Mouse (Mus musculus): ENCODE results near the gene Cdc123.

Gene Cdc123

DNA sequence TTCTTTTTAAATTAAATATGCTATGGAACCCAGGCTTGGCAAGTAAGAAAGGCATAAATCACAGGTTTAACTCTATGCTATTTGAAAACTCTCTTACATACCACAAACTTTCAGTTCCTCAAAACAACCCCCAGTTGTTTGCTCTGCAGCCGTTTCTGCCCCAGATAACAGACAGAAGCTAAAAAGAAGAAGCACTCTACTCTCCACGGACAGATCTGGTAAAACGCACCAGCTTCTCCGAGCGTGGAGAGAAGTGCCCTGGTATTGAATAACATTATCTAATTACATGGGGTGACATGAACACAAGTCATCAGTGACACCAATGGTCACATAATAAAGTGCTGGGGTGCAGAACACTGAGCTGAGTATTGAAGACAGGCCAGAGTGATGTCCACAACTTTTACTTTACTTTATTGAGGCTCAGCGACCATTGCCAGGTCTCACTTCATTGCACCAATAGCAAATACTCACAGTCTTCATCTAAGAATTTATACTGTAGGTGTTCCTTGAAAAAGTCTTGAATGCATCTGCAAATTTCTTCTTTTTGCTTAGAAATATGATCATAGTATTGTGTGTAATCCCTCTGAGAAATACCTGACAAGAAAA lies 40.4 kb downstream of the Cdc123 start:
- DNase-seq (ENCODE audit: low read depth), result peak; percentile 32

DNA sequence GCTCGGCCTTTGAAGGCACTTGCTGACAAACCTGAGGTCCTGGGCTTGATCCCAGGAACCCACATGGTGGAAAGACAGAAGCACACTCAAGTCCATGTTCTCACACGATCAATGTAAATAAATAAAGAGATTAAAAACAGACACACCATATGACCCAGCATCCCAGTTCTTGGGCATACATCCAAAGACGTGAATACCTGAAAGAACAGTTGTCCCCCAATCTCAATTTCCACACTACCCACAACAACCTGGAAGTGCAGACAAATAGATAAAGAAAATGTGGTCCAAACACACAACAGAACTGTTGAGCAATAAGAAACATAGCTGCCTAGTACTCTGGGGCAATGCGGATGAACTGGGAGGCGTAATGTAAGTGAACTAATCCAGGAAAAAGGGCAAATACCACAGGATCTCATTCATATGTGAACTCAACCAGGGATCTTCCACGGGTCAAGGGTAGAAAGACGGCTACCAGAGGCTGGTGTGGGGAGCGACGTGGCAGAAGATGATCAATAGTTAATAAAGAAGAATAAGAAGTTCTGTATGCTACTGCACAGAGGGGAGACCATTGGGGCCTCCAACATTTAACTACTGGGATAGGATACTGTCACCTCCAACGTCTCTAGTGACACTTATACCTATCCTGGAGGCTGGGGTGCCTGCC lies 42.9 kb downstream of the Cdc123 start:
- peak; percentile 26 for DNase-seq (ENCODE audit: low read depth)

DNA sequence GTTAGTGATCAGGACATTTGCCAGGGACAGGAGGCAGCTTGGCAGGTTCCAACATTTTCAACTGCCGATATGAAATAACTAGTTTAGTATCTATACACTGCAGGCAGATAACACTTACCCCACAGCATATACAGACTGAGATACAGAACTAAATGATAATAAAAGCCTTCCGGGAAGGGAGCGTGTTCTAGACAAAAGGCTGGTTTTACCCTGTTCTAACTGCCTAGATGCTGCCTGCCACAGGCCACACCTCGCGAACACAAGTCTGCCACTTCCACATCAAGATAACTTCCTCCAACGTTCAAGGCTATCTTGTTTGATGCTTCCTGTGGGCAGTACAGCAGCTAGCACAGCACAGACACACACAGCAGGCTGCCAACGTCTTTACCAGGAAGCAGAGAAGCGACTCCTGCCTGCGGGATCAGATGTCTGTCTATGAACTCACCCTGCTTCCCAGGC lies 43.8 kb downstream of the Cdc123 start:
- DNase-seq (ENCODE audit: low read depth), result peak; percentile 91

DNA sequence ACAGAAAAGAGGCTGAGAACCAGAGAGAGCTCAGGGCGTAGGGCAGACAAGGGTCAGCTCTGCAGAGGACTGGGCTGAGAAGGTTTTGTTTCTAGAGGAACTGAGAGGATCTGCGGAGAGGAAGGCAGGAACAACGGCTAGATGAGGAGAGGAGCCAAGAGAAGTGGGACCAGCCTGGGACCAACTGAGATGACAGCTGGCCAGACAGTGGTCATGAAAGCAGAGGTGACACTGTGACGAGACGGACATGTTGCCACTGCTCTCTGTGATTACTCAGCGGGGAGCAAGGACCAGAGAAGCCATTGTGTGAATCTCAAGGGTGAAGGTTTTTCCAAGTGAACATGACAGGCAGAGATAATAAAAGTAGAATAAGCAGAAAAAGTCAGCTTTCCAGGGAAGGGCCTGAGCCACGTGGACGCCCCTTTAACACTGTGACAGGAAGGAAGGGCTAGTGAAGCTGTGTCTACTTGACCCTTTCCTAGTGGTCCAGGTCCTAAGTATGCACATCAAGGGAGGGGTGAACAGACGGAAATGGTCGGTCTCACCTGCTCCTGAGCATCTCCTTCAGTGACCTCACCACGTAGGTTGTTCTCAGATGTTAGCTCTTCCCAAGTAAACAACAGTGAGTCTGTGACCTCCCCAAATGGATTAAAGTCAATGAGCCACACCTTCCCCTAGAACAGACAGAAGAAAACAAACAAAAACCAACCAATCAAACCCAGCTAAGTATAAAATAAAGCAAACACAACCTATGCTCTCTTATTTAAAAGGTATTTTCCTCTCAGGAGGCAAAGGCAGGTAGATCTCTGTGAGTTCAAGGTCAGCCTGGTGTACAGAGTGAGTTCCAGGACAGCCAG lies 46.9 kb downstream of the Cdc123 start:
- DNase-seq (ENCODE audit: low read depth), result no peak

DNA sequence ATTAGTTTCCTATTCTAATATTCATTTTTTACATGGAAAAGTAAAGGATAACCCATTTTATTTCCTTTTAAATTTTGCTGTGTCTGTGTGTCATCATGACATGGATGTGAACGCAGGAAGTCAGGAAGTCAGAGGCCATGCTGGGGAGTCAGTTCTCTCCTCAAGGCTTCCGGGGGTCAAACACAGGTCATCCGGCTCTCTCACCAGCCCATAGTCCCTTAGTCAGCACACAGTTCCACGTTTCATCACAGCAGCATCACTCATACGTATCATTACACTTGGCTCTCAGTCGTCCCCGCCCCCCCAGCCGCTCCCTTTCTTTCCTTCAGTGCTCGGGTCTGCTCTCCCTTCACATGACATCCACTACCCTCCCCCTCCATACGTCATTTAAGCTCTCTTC lies 51.2 kb downstream of the Cdc123 start:
- DNase-seq (ENCODE audit: low read depth), result no peak

DNA sequence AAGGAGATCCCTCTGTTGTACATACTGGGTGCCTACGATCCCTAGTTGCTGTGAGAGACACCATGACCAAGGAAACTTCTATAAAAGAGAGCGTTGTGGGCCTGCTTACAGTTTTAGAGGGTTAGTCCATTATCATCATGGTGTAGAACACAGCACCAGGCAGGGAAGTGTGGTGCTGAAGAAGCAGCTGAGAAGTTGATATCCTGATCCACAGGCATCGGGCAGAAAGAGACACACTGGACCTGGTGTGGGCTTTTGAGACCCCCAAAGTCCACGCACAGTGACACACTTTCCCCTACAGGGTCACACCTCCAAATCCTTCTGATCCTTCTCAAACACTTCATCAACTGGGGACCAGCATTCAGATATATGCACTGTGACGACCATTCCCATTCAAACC lies 52.9 kb downstream of the Cdc123 start:
- no peak for DNase-seq (ENCODE audit: low read depth)

DNA sequence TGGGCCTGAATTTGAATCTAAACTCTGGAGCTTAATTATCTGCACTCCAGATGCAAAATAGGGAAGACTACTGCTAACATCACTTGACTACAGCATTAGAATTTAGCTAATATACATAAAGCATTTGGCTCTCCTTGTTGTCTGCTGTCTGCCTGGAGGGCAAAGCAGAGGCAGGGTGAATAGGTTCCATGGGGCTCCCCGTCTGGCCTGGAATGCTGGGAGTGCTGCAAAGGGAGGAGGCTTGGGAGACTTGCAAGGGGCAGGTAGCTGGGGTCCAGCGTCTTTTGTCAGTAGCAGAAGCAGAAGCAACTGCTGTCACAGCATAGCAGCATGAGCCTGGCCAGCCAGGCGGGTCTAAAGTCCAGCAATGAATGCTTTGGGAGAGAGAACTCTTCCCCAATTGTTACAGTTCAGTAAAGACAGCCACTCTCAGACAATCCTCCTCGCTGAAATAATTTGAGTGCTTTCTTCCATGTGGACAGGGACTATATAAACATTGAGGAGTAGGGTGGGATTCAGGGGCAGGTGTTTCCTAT lies 55.3 kb downstream of the Cdc123 start:
- no peak for DNase-seq (ENCODE audit: low read depth)

DNA sequence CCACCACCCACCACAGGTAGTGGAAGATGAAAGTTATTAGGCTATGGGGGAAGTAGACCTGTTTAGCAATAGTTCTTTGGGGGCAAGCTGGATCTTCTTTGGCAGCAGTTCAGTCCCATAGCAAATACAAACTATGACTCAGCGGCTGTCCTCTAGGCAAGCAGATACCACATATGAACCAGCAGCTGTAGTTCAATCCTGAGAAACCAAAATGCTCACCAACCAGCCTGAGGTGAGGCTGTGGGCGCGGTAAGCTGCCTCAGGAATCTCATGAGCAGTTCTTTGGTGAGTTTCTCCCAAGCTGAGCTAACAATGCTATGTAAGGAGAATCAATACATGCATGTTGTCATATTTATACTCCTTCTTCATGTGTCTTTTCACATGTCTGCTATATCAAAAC lies 57.6 kb downstream of the Cdc123 start:
- DNase-seq (ENCODE audit: low read depth), result peak; percentile 34

DNA sequence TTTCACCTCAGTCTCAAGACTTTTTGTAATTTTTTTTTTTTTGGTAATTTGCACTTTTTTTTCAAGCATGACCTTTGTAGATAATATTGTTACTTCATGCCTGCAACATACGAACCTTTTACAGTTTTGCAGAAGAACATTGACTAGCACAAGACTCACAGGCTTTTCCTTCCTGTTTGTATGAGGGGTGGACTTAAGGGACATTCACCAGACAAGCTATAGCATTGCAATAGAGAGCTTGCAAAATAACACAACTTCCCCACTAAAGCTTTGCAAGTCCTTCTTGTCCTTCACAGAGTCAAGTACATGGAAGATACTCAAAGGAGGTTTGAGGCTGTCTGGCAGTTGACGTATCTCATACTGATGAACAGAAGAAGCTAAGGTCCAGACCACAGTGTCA lies 72.5 kb downstream of the Cdc123 start:
- DNase-seq (ENCODE audit: low read depth), result peak; percentile 63

DNA sequence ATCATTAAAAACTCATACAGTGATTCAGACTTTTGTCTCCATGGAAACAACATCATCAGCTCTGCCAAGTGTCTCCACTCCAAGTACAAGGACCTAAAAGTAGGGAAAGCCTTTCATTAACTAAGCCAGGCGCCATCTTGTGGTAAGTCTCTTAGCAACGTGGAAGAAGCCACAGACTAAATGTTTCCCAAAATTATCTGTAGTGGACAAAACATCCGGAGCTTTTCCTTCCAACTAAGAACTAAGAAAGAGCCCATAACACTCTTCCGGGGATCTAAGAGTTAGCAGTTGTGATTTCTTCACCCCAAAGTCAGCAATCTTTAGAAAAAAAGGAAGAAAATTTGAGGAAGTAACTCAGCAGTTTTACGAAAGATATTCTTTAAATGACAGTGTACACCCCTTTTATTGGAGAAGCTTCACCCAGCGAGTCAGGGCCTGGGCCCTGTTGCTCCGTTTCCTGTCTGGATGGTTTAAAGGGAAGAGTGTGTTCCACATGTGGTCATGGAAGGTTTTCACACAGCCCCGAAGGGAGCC lies 74.2 kb downstream of the Cdc123 start:
- DNase-seq (ENCODE audit: low read depth), result peak; percentile 87

DNA sequence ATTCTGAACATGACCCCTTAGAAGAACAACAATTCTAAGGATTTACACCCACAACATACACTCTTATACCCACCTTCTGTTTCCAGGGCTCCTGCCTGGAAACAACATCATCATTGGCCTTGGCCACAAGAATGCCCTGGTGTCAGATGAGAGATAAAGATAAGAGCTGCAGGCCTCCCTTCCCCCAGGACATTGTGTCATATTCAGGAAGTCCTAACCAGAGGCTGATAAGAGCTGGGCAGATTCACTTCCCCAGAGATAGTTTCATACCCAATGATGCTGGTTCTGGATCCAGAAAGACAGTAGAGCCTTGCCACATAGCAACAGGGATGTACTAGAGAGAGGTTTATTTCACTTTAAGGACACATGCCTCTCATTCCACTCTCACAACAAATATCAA lies 75.3 kb downstream of the Cdc123 start:
- DNase-seq (ENCODE audit: low read depth), result peak; percentile 95

DNA sequence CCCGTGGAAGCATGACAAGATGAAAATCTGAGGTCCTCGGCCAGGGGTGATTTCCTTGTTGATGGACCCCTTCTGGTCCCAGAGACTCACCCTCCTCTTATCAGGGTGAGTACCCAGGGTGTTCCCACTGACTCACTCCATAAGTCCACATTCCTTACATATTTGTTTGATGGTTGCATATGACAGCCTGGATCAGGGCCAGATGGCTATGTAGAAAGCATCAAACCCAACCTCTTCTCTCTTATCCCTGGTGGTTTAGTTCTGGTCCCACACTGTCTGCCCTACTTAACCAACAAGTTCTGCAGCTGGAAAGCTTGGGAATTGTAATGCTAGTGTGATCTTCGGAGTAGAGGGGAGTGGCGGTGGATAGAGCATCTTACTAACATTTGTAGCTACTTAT lies 76.0 kb downstream of the Cdc123 start:
- DNase-seq (ENCODE audit: low read depth), result no peak

DNA sequence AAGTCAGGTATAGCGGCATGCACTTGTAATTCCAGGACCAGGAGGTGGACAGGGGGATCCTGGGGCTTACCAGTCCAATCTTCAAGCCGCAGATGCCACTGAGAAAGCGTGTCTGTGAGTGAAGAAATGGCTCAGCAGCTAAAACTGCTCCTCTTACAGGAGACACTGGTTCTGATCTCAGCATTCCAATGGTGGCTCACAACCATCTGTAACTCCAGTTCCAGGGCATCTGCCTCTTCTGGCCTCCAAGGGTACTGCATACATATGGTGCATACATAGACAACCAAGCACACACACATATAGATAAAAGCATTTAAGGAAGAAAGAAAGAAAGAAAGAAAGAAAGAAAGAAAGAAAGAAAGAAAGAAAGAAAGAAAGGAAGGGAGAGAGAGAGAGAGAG lies 82.9 kb downstream of the Cdc123 start:
- no peak for DNase-seq (ENCODE audit: low read depth)

DNA sequence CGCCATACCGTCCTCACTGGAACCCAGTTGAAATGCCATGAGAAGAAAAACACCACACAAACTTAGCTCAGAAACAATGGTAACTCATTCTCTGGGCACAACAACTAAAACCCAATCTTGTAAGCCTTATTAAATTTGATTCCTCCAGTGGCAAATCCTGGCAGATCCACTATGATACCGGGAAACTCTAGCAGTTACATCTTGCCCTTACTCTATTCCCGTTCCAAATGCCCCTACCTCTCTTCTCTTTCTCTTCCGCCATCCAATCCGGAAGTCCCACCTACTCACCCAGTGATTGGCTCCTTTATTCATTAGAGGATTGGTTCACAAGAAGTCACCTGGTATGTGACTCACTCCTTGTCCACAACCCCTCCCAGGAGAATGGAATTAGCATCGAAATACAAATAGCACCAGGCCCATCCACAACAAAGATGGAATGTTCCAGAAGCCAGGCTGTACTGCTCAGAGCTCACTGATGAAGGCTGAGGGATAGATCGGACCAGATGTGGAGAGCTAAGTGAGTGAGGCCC lies 84.4 kb downstream of the Cdc123 start:
- DNase-seq (ENCODE audit: low read depth), result no peak

DNA sequence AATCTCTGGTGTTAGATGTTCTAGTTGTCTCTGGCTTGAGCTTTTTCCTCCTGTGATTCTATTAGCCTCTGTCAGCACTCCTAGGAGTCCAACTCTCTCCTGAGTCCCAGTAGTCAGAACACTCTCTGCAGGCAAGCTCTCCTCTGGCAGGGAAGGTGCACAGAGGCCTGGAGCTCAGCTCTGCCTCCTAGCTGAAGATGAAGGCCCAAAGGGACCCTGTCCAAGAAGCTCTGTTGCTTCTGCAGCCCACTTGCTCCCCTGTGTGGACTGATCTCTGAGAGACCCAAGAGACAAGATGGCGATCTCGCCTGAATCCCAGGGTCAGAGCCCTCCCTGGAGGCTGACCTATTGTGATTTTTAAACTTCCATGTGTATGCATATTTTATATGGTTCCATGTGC lies 86.4 kb downstream of the Cdc123 start:
- no peak for DNase-seq (ENCODE audit: low read depth)

DNA sequence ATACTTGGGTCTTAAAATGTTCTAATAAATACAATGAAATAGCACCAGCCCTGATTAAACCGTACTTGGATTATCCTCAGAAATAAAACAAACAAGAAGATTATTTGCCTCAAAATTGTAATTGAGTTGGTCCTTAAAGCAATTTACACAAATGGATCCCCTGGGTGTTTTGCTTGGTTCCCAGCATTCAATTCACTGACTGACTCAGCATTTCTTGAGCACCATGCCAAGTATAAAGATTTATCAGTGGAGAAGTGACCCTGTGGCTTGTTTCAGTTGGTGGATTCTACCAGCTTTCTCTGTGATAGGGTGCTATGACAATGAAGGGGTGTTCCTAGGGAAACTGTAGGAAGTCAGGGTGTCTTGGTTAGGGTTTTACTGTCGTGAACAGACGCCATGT lies 94.1 kb downstream of the Cdc123 start:
- no peak for DNase-seq (ENCODE audit: low read depth)

DNA sequence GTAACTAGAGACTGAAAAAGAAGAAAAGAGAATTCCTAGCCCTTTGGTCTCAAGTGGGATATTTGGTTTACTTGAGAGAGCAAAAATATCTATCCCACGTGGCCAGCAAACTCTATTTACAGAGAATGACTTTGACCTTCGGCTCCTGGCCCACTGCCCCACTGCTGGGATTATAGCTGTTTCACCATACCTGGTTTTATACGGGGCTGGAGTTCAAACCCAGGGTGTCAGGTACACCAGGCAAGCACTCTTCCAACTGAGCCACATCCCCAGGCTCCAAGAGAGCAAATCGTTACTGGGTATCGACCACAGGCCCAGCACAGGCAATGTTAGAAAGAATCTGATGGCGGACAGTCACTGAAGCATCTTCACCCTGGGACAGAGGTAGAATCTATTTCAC lies 95.8 kb downstream of the Cdc123 start:
- DNase-seq (ENCODE audit: low read depth), result no peak

DNA sequence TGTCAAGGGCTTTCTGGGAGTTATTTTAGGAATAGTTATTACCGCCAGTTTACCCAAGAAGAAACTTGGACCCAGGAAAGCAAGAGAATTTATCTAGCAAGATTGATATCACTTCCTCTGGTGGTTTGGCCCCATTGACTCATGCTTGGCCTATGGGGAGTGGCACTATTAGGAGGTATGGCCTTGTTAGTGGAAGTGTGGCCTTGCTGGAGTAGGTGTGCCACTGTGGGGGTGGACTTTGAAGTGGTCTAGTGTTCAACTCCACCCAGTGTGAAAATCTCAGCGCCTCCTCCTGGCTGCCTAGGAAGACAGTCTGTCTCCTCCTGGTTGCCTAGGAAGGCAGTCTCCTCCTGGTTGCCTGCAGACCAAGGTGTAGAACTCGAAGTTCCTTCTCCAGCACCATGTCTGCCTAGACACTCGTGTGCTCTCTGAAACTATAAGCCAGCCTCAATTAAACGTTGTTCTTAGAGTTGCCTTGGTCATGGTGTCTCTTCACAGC lies 97.4 kb downstream of the Cdc123 start:
- DNase-seq (ENCODE audit: low read depth), result peak; percentile 44

DNA sequence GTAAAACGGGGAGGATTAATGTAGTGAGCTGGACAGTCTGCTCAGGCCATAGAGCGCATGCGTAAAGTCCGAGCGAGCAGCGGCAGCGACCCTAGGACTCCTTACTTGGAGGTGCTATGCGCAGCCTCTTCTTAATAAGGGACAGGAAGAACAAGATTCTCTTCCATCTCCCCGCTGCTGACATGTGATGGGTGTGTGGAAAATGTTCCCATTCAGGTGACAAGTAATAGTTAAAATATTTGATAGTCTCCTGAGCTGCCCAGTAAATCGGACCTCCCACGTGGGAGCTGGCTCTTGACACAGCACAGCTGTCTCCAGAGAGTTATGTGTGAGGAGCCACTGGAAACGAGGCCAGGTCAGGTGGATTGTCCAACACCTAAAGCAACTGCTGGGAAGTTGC lies 98.4 kb downstream of the Cdc123 start:
- no peak for DNase-seq (ENCODE audit: low read depth)

Measured in 416B (cell line).